Mouse (Mus musculus) forebrain, postnatal 0 days (tissue): Measurements from ENCODE around the gene Plagl1. TPM values are rescaled to one million over a fixed set of nuclear protein-coding genes. Genes with fewer than 3 reads are reported as not detected.
"Not testable (repeated sequence)": the region's sequence is repeated elsewhere in the genome, so short reads cannot be mapped to it uniquely, and the experiment has no call there.

ENCODE experiments used
- ATAC-seq: fragments of 200-750 bp; cut with Nextera tagmentation; 2 replicates; pipeline ENCODE4 v1.8.0; 2017; ENCODE audit warnings: mild to moderate bottlenecking, moderate library complexity
- DNase-seq: peaks from one replicate; pipeline ENCODE4 v3.0.0-alpha.2; 2015
- H3K27ac ChIP-seq: fragments of 300-500 bp; sonication (generic); 2 replicates; pipeline ENCODE4 v1.5.1; 2014; ENCODE audit warnings: low read depth, mild to moderate bottlenecking, antibody characterized with exemption, low read length, moderate library complexity, mixed read lengths
- H3K27me3 ChIP-seq: fragments of 300-500 bp; sonication (generic); 2 replicates; pipeline ENCODE4 v1.6.1; 2014; ENCODE audit warnings: mild to moderate bottlenecking, low read length, mixed read lengths; ENCODE audit not compliant: insufficient read depth
- H3K36me3 ChIP-seq: fragments of 300-500 bp; sonication (generic); 2 replicates; pipeline ENCODE4 v1.6.1; 2014; ENCODE audit warnings: mild to moderate bottlenecking, moderate library complexity; ENCODE audit not compliant: insufficient read depth
- H3K4me1 ChIP-seq: fragments of 300-500 bp; sonication (generic); 2 replicates; pipeline ENCODE4 v1.6.1; 2014; ENCODE audit warnings: antibody characterized with exemption; ENCODE audit not compliant: insufficient read depth
- H3K4me2 ChIP-seq: fragments of 300-500 bp; sonication (generic); 2 replicates; pipeline ENCODE4 v1.6.1; 2014; ENCODE audit warnings: low read depth, mild to moderate bottlenecking, moderate library complexity
- H3K4me3 ChIP-seq: fragments of 300-500 bp; sonication (generic); 2 replicates; pipeline ENCODE4 v1.5.1; 2014; ENCODE audit warnings: low read depth, low read length, mixed read lengths
- H3K9ac ChIP-seq: fragments of 300-500 bp; sonication (generic); 2 replicates; pipeline ENCODE4 v1.6.1; 2014; ENCODE audit warnings: mild to moderate bottlenecking
- H3K9me3 ChIP-seq: fragments of 300-500 bp; sonication (generic); 2 replicates; pipeline ENCODE4 v1.6.1; 2016; ENCODE audit warnings: low read length
- CTCF ChIP-seq: sonication (generic); IDR thresholded peaks from 2 replicates; pipeline ENCODE4 v1.5.1; 2016; ENCODE audit warnings: antibody characterized with exemption, control low read depth, low read depth
- WGBS: fragments of 180-500 bp; shearing (Covaris S2); extraction: QIAGEN DNeasy Blood & Tissue Kit; methylation state at CpG from one replicate; pipeline ENCODE4 v1.1.7; 2014; 5-methylcytosine and 5-hydroxymethylcytosine counted together
- polyA plus RNA-seq: library from polyadenylated mRNA; unstranded; fragments of >200 nt; fragmentation: Nextera tagmentation; extraction: Ambion mirVana; gene quantifications from 2 replicates; pipeline ENCODE4 v1.2.1, GENCODE M21; 2015
- total RNA-seq: library from RNA; depleted of rRNA; stranded (reverse); fragments of >200 nt; gene quantifications from 2 replicates; pipeline ENCODE4 v1.2.3, GENCODE M21; 2014; rRNA removed

Plagl1 gene
- 26.9 and 93.7 TPM in 2 replicates for total RNA-seq
- polyA plus RNA-seq = 13.7 and 15.7 TPM in 2 replicates

DNA sequence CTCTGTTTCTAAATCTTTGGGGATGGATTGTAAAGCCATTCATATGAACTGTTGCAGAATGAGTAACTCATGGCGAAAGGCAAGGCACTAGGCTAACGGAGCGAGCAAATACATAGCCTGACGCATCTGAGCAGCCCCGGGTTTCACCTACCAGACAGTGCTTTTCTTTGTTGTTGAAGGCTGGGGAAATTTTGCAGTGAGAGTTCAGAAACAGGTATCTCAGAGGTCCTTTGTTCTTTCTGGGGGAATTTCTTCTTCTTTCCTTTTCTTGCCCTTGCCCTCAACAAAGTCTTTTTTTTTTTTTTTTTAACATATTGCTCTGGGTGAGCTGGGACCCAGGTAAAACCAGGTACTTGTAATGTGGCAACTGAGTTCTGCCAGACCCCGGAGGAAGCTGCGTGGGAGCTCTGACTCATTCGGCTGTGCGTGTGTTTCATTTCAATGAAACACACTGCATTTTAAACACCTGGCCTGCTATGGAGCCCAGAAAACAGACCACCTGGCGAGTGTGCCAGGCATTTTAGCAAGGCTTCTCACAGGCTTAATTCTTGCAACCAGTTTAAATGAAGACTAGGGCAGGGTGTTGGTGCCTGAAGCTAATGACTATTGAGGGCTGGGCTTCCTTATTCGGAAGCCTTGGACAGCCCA is at the start of gene Plagl1:
Gene Plagl1, plus strand, starts transcription at position 484 of the 648 bp plus-strand sequence.
- no peak for TF ChIP-seq CTCF
- peaks cover 4% of the 10 kb centered on the region; the same call in 1 of the 2 replicates for H3K4me1 ChIP-seq
- H3K9ac ChIP-seq = peak within 1 kb of the TSS; percentile 56
- H3K4me2 ChIP-seq = peak within 1 kb of the TSS; percentile 91
- peak within 1 kb of the TSS; percentile 42 for H3K4me3 ChIP-seq
- H3K9me3 ChIP-seq = no peaks in the 10 kb centered on the region
- ATAC-seq (no peak), DNase-seq (peak; percentile 25)
- no peaks in the 10 kb centered on the region for H3K36me3 ChIP-seq
- H3K27me3 ChIP-seq = no peaks in the 10 kb centered on the region
- WGBS = 56% methylated on average over 11 of the region's 11 CpGs
- H3K27ac ChIP-seq = no peak within 1 kb of the TSS

- peak; percentile 22; the same call in 1 of the 2 replicates for ATAC-seq
- H3K27me3 ChIP-seq = no peaks in the 10 kb centered on the region
- DNase-seq = peak; percentile 2
- TF ChIP-seq CTCF = no peak
- H3K27ac ChIP-seq = no peak overlapping the region
- H3K36me3 ChIP-seq = no peaks in the 10 kb centered on the region
- H3K4me2 ChIP-seq = no peak overlapping the region
- H3K9ac ChIP-seq = no peak overlapping the region
- no peaks in the 10 kb centered on the region for H3K9me3 ChIP-seq
- 64% methylated on average over 7 of the region's 7 CpGs for WGBS
- H3K4me3 ChIP-seq = no peak overlapping the region
- H3K4me1 ChIP-seq = peaks cover 9% of the 10 kb centered on the region
Measured at GRCm38 (mm10) chr10:13014026-13014425, 46.3 kb upstream of the Plagl1 start.

DNA sequence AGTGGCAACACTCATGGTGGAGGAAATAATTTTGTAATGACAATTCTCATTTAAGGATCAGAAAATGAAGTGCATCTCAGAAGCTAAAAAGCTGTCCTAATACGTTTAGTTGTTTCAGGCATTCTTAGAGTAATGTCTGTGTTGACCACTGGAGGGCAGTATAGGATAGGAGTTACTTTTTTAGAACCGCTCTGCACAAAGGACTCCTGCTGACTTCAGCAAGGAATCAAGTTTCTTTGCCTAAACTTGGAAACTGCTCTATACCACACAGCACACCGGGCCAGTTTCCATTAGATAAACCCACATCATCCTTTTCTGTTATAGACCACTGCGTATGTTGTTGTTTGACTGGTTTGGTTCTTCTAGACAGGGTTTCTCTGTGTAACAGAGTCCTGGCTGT is 43.7 kb upstream of the Plagl1 start:
- Histone ChIP-seq H3K36me3 (no peaks in the 10 kb centered on the region), H3K27me3 (no peaks in the 10 kb centered on the region), H3K9me3 (no peaks in the 10 kb centered on the region), H3K9ac (no peak overlapping the region), H3K4me1 (no peaks in the 10 kb centered on the region), H3K4me2 (no peak overlapping the region), H3K4me3 (no peak overlapping the region), H3K27ac (no peak overlapping the region)
- DNase-seq (peak; percentile 90), ATAC-seq (peak; percentile 75)
- WGBS = 24% methylated on average over 4 of the region's 4 CpGs
- peak; percentile 87 for TF ChIP-seq CTCF

DNA sequence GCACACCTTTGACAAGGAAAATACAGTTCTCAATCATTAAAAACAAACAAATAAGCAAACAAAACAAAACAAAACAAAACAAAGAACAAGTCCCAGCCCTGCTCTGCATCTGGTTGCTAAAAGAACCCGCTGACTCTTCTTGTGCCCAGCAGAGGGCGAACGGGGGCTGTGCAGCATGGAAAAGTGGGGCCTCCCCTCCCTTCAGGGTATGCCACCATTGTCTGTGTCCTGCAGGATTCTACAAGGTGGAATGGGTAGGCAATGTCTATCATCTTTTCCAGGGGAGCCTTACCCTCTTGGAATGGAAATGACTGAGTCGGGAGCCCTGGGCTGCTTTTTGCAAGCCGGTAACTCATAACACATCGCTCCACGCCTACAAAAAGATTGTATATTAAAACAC is 41.8 kb upstream of the Plagl1 start:
- ATAC-seq (peak; percentile 55), DNase-seq (peak; percentile 45)
- 62% methylated on average over 7 of the region's 7 CpGs for WGBS
- Histone ChIP-seq H3K4me2 (no peak overlapping the region), H3K9ac (no peak overlapping the region), H3K4me1 (no peaks in the 10 kb centered on the region), H3K9me3 (no peaks in the 10 kb centered on the region), H3K4me3 (no peak overlapping the region), H3K27me3 (no peaks in the 10 kb centered on the region), H3K27ac (no peak overlapping the region), H3K36me3 (no peaks in the 10 kb centered on the region)
- TF ChIP-seq CTCF = peak; percentile 73

DNA sequence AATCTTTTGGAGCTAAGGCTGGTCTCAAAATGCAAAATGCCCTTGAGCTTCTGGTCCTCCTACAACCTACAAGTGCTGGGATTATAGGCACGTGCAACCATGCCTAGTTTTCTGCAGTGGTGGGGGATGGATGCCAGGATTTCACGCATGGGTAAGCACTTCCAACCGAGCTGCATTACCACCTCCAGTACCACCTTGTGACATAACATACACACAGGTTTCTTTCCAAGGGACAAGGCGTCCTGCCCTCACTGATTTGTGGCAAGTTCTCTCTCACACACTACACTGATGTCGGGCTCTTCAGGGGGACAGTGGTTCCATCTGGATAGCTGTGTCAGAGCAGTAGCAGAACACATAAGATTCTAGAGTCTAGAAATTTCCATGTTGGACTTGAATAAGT is 41.3 kb upstream of the Plagl1 start:
- WGBS = 63% methylated on average over 5 of the region's 5 CpGs
- H3K9me3 ChIP-seq = no peaks in the 10 kb centered on the region
- no peaks in the 10 kb centered on the region for H3K36me3 ChIP-seq
- H3K27me3 ChIP-seq = no peaks in the 10 kb centered on the region
- H3K9ac ChIP-seq = no peak overlapping the region
- DNase-seq (no peak), ATAC-seq (no peak)
- no peak overlapping the region for H3K4me3 ChIP-seq
- no peak for TF ChIP-seq CTCF
- no peak overlapping the region for H3K4me2 ChIP-seq
- H3K4me1 ChIP-seq = no peaks in the 10 kb centered on the region
- H3K27ac ChIP-seq = no peak overlapping the region

- no peak for TF ChIP-seq CTCF
- Histone ChIP-seq H3K27me3 (no peaks in the 10 kb centered on the region), H3K27ac (no peak overlapping the region), H3K36me3 (no peaks in the 10 kb centered on the region), H3K9me3 (no peaks in the 10 kb centered on the region), H3K9ac (no peak overlapping the region), H3K4me3 (no peak overlapping the region), H3K4me2 (no peak overlapping the region), H3K4me1 (no peaks in the 10 kb centered on the region)
- ATAC-seq (no peak), DNase-seq (no peak)
- 95% methylated on average over 4 of the region's 4 CpGs for WGBS
Measured at GRCm38 (mm10) chr10:13022103-13022502, 38.2 kb upstream of the Plagl1 start.

GRCm38 (mm10) chr10:13023985-13024384 is 36.3 kb upstream of the Plagl1 start:
- not testable (repeated sequence) for H3K36me3 ChIP-seq, H3K27ac ChIP-seq, H3K4me2 ChIP-seq, H3K4me3 ChIP-seq, DNase-seq, H3K27me3 ChIP-seq, H3K4me1 ChIP-seq, ATAC-seq, H3K9ac ChIP-seq, H3K9me3 ChIP-seq
- WGBS = 74% methylated on average over 3 of the region's 3 CpGs
